Mouse (Mus musculus) small intestine, adult 2 months (tissue): ENCODE results near the gene Nkd2.

ENCODE experiments used
- CTCF ChIP-seq: fragments of 200-500 bp; IDR thresholded peaks from 2 replicates; pipeline ENCODE4 v1.5.1; 2012; ENCODE audit warnings: low read depth, mild to moderate bottlenecking, control low read depth, inconsistent platforms, low read length, moderate library complexity, mixed read lengths; ENCODE audit not compliant: insufficient replicate concordance, insufficient read length; ENCODE audit errors: extremely low read depth
- POLR2A ChIP-seq: fragments of 200-500 bp; IDR thresholded peaks from 2 replicates; pipeline ENCODE4 v1.6.1; 2012; ENCODE audit warnings: low read depth, mild to moderate bottlenecking, control low read depth, inconsistent platforms, low read length, moderate library complexity

DNA sequence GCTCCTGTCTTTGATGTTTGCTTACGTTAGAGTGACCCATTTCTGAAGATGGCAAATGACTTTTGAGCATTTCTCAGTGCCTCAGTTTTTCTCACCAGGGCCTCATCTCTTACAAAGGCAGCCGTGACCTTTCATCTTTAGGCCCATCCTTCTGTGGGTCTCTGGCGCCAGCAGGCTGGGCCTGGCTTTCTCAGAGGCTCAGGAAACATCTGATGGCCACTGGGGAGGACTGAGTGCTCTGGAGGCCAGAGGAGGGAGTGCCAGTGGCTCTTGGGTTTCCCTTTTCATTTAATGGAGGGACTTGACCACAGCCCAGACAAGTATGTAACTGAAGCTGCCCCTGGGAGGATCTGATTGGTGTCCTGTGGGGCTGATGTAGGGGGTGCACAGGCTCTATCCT, 76.3 kb downstream of the Nkd2 start:
- TF ChIP-seq POLR2A (no peak), CTCF (no peak)
